Mouse (Mus musculus): ENCODE measurements around the gene Lars2. TPM values are rescaled to one million over a fixed set of nuclear protein-coding genes. Genes with fewer than 3 reads are reported as not detected.

Lars2 gene
- total RNA-seq, 2 experiments from 2014 or later: 16.2 to 2,599 TPM

DNA sequence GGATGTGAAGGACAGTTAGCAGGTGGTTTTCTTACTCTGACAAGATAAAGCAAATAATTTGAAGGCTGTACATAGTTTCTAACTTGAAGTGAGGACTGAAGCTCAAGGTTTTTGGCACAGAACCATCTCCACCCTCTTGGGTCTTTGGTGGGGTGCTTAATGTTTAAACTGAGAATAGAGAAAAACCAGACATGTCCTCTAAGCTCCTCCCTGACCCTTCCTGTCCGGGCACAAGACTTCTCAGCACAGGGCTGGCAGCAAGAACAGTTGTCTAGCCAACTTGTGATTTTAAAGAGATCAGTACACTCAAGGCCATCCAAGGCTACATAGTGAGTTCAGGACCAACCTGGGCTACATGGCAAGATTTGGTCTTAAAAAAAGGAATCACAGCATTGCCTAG, 138.9 kb downstream of the Lars2 start:
- ATAC-seq (ENCODE audit: poor library complexity, severe bottlenecking): no peak

GRCm38 (mm10) chr9:123506270-123507146, 139.8 kb downstream of the Lars2 start:
- no peak for ATAC-seq (ENCODE audit: poor library complexity, severe bottlenecking)

DNA sequence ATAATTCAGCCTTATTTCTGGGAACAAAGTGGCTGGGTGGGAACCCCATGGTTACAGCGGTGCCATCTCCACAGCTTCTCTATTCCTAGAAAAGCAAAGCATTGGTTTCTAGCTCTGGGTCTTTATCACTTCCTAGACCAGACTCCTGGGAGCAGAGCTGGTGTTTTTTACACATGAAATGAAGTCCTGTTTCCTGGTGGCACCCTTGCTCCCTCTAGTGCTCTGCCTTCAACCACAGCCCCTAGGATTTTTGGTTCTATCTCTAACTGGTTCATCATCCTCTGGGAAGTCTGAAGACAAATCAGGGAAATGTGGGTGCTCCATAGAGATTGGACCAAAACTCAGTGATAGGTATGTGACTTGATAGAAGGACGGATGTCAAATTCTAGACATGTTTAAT, 140.7 kb downstream of the Lars2 start:
- no peak for ATAC-seq (ENCODE audit: poor library complexity, severe bottlenecking)

DNA sequence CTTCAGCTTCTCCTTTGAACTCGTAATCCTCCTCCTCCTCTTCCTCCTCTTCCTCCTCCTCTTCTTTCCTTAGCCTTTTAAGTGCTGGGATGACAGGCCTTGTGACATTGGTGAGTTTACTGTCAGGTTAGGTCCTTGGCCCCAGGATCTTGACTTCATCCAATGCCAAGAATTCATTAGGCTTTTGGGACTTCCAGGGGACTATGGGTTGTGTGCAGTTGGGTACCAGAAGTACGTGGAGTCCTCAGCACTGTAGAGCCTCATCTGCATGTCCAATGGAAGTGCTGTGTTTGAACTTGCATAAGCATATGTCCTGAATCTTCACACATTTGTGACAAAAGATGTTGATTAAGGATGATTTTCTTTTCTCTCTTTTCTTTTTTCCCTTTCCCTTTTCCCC, 142.3 kb downstream of the Lars2 start:
- ATAC-seq (ENCODE audit: poor library complexity, severe bottlenecking): no peak

DNA sequence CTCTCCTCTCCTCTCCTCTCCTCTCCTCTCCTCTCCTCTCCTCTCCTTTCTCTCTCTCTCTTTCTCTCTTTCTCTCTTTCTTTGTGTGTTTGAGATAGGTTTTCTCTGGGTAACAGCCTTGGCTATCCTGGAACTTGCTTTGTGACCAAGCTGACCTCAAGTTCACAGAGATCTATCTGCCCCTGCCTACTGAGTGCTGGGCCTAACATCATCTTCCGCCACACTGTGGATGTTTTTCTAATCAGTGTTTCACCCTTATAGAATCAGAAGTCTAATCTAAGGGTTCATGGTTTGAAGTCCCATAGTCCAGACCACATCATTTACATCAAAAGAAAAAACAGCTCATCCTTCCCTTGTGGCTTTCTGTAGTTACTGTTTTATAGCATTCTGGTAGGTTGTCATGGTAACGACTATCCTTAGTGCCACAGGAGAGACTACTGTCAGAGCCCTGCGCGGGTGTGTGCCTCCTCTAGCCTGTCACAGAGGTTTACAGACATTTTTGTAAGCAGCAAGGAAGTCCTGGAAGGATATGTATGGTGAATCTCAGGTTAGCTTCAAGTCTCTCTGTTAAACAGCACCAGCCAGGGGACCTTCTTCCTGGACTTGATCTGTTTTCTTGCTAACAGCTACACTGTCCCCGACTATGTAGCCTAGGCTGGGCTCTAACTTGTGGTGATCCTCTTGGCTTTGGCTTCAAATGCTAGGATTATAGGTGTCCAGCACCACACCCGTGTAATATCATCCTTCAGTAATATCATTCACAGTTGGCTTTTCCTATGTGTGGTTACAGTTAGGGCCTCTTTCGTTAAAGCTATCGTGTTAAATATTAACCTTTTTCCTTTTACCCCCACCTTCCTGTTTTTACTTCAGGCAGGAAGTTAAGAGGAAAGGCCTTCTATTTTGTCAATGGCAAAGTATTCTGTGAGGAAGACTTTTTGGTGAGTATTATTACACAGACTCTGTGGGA, 143.2 kb downstream of the Lars2 start:
- ATAC-seq (ENCODE audit: poor library complexity, severe bottlenecking): peak; percentile 72

DNA sequence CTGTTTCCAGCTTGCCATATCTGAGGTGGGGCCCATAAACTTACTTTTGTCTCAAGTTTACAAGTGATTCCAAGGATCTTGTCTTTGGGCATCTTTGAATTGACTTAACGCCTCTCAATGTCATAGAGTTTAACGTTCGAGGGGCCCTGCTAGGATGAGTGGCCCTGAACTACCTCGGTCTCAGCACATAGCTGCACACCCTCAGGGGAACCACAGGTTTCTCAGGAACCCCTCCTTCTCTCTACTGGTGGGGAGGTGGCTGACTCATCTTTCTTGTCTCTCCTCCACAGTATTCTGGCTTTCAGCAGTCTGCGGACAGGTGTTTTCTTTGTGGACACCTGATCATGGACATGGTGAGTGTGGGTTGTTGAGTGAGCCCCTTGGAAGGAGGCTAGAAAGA, 144.2 kb downstream of the Lars2 start:
- no peak for ATAC-seq (ENCODE audit: poor library complexity, severe bottlenecking)

Other genes starting within 250 kb of the Lars2 start
- not detected in 2 replicates for gene Clec3b, start 216.0 kb upstream of the Lars2 start, total RNA-seq (2015)
- gene Clec3b, start 216.0 kb upstream of the Lars2 start, total RNA-seq (2017): not detected in 2 replicates
- gene Cdcp1, start 150.9 kb upstream of the Lars2 start, total RNA-seq (2015): not detected in 2 replicates
- not detected in 2 replicates for gene Cdcp1, start 150.9 kb upstream of the Lars2 start, total RNA-seq (2017)
- gene Tmem158, start 106.2 kb upstream of the Lars2 start, total RNA-seq (2015): 0.22 TPM in 1 of 2 replicates, not detected in the other
- gene Tmem158, start 106.2 kb upstream of the Lars2 start, total RNA-seq (2017): not detected in 2 replicates
- 47.3 and 50.7 TPM in 2 replicates for gene Limd1, start 111.8 kb downstream of the Lars2 start, total RNA-seq (2015)
- gene Limd1, start 111.8 kb downstream of the Lars2 start, total RNA-seq (2017): 48.5 and 49.2 TPM in 2 replicates
- 38.9 and 41.4 TPM in 2 replicates for gene Sacm1l, start 162.8 kb downstream of the Lars2 start, total RNA-seq (2015)
- gene Sacm1l, start 162.8 kb downstream of the Lars2 start, total RNA-seq (2017): 46.1 and 49.5 TPM in 2 replicates

Data from megakaryocyte, adult 5-6 weeks (primary cell).